Mouse (Mus musculus) E14TG2a.4 (cell line): ENCODE results near the gene Bsg.

ENCODE experiments used
- CTCF ChIP-seq: conservative IDR thresholded peaks from 2 replicates; pipeline ENCODE4 v1.5.1; 2014; ENCODE audit warnings: low read length
- NANOG ChIP-seq: IDR thresholded peaks from 2 replicates; pipeline ENCODE4 v1.6.1; 2014; ENCODE audit warnings: borderline replicate concordance, low read length, mixed read lengths
- POU5F1 ChIP-seq: IDR thresholded peaks from 2 replicates; pipeline ENCODE4 v1.6.1; 2014; ENCODE audit warnings: low read length, borderline replicate concordance

- TF ChIP-seq CTCF: no peak
- no peak for TF ChIP-seq POU5F1
- TF ChIP-seq NANOG: no peak
Observed at GRCm38 (mm10) chr10:79709307-79709706, 5.0 kb downstream of the Bsg start.
